Mouse (Mus musculus) lung, embryonic 14.5 days (tissue): ENCODE measurements around the gene Ubxn1. TPM values are rescaled to one million over a fixed set of nuclear protein-coding genes. Genes with fewer than 3 reads are reported as not detected.

ENCODE experiments used
- ATAC-seq: fragments of 200-750 bp; cut with Nextera tagmentation; 2 replicates; pipeline ENCODE4 v1.8.0; 2017; ENCODE audit warnings: mild to moderate bottlenecking, moderate TSS enrichment, moderate library complexity; ENCODE audit not compliant: insufficient read depth
- DNase-seq: peaks from one replicate; pipeline ENCODE4 v3.0.0-alpha.2; 2015
- H3K27ac ChIP-seq: fragments of 300-500 bp; sonication (generic); 2 replicates; pipeline ENCODE4 v1.5.1; 2014; ENCODE audit warnings: low read depth, mild to moderate bottlenecking, moderate library complexity
- H3K27me3 ChIP-seq: fragments of 300-500 bp; sonication (generic); 2 replicates; pipeline ENCODE4 v1.6.1; 2014; ENCODE audit warnings: low read length, control low read depth; ENCODE audit not compliant: insufficient read depth
- H3K36me3 ChIP-seq: fragments of 300-500 bp; sonication (generic); 2 replicates; pipeline ENCODE4 v1.6.1; 2014; ENCODE audit warnings: control low read depth; ENCODE audit not compliant: insufficient read depth
- H3K4me1 ChIP-seq: fragments of 300-500 bp; sonication (generic); 2 replicates; pipeline ENCODE4 v1.6.1; 2014; ENCODE audit warnings: antibody characterized with exemption, control low read depth; ENCODE audit not compliant: insufficient read depth
- H3K4me2 ChIP-seq: fragments of 300-500 bp; sonication (generic); 2 replicates; pipeline ENCODE4 v1.6.1; 2014; ENCODE audit warnings: mild to moderate bottlenecking
- H3K4me3 ChIP-seq: fragments of 300-500 bp; sonication (generic); 2 replicates; pipeline ENCODE4 v1.5.1; 2014; ENCODE audit warnings: low read depth, low read length
- H3K9ac ChIP-seq: fragments of 300-500 bp; sonication (generic); 2 replicates; pipeline ENCODE4 v1.6.1; 2014
- H3K9me3 ChIP-seq: fragments of 300-500 bp; sonication (generic); 2 replicates; pipeline ENCODE4 v1.6.1; 2016; ENCODE audit warnings: low read depth, low read length, control low read depth
- CTCF ChIP-seq: IDR thresholded peaks from 2 replicates; pipeline ENCODE4 v1.5.1; 2016; ENCODE audit warnings: antibody characterized with exemption, low read depth
- WGBS: fragments of 180-500 bp; shearing (Covaris S2); extraction: QIAGEN DNeasy Blood & Tissue Kit; methylation state at CpG from one replicate; pipeline ENCODE4 v1.1.7; 2014; 5-methylcytosine and 5-hydroxymethylcytosine counted together
- polyA plus RNA-seq: library from polyadenylated mRNA; unstranded; fragments of >200 nt; fragmentation: Nextera tagmentation; extraction: Ambion mirVana; gene quantifications from 2 replicates; pipeline ENCODE4 v1.2.1, GENCODE M21; 2014

The Ubxn1 gene
- polyA plus RNA-seq, 1 experiment from 2014 or later = 152 TPM

DNA sequence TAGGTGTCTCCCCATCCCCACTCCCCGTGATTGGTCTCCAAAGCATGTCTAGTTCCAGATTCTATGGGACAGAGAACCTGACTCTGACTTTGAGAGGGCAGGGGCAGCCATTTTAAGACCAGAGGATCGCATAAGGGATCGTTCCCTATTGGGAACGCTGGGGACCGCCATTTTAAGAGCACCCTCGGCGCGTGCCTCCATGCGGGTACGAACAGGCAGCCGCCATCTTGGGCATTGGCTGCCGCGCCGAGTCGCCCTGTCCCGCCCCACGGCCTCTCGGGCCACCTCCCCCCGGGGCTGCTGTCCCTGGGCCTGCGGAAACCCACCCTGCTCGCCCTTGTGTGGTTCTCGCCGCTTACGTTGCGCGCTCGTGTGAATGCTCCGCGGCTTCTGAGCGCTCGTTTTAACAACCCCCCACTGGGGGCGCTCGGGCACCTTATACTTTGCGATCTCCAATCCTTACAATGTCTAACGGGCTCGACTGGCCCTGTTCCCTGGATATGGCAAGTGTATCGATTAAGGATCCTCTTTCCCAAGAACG, 34.0 kb upstream of the Ubxn1 start, which contains the start of gene Bscl2:
Gene Bscl2 (plus strand): TSS at position 217 of the 541 bp plus-strand sequence.
- H3K4me2 ChIP-seq = peak within 1 kb of the TSS; percentile 76
- no peaks in the 10 kb centered on the region for H3K27me3 ChIP-seq
- ATAC-seq = peak; percentile 84
- peak within 1 kb of the TSS; percentile 98 for H3K27ac ChIP-seq
- H3K9me3 ChIP-seq = no peaks in the 10 kb centered on the region
- peaks cover 37% of the 10 kb centered on the region for H3K36me3 ChIP-seq
- H3K4me1 ChIP-seq = peaks cover 13% of the 10 kb centered on the region
- DNase-seq = peak; percentile 92
- WGBS = under 1% methylated on average over 38 of the region's 38 CpGs
- TF ChIP-seq CTCF = peak; percentile 63
- peak within 1 kb of the TSS; percentile 54 for H3K4me3 ChIP-seq
- H3K9ac ChIP-seq = peak within 1 kb of the TSS; percentile 59

DNA sequence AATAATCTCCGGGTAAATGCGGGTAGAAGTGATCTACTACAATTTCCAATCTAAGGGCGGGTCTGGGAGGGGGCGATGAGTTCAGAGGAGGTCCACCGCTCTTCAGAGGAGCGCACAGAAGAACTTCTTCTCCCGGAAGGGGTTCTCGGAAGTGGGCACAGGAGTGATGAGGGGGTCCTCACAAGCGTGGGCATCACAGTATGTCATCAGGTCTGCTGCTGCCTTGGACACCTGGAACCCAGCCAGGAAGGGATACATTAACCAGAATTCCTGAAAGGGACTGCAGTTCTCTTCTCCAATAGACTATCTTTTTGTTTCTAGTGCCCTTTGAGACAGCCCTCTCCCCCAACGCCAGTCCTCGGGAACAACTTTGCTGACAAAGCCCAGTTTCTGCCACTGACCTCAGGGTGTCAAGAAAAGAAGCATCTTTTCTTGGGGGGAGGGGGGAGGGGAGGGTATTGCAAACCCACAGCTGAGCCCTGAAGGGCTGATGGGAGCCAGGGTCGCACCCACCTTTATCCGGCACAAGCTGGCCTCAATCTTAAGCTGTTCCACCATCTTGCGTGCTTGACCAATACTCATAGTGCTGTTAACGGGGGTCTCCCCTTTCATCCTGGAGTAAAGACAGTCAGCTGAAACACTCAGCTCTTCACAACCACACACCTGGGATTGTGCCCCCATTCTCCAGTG, 33.1 kb upstream of the Ubxn1 start:
- Histone ChIP-seq H3K27ac (peak overlapping the region; percentile 98), H3K4me3 (peak overlapping the region; percentile 54), H3K36me3 (peaks cover 29% of the 10 kb centered on the region), H3K27me3 (no peaks in the 10 kb centered on the region), H3K4me1 (peaks cover 13% of the 10 kb centered on the region), H3K4me2 (peak overlapping the region; percentile 76), H3K9ac (peak overlapping the region; percentile 59), H3K9me3 (no peaks in the 10 kb centered on the region)
- WGBS = 16% methylated on average over 15 of the region's 15 CpGs
- peak; percentile 70 for DNase-seq
- no peak for TF ChIP-seq CTCF
- ATAC-seq = peak; percentile 28; the same call in 1 of the 2 replicates

DNA sequence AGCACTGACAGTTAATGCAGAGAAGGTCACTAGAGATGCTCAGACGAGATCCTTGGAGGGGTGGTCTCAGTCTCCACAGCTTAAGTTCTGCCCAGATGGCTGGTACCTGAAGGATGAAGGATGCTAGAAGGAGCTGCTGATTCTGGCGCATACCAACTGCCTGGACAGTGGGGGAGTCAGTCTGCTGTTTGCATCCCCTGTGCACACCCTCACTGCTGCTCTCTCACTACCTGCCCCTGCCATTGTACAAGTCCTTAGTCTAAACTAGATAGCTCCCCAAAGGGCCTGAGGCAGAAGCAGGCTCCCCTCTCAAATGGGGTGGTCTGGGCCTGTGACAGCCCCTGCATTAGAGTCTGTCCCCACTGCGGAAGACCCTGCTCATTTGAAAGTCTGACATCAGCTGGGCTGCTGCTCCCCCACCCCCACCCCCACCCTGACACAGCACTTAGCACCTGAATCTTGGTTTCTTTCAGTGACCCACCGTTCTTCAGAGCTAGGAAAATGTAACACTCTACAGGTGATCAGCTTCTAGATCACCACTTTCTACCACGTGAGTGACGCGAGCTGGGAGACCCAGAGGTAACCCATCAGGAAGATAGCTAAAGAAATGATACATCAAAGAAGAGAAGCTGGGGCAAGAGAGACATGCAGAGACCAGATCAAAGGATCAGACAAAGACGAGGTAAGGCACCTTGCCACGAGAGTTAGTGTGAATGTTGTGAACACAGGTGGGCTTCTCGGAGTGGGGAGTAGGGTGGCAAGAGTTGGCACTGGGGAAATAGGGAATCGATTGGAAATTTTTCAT, 32.0 kb upstream of the Ubxn1 start, which contains the start of gene Gng3:
Gene Gng3 (minus strand): TSS at position 92 of the 805 bp plus-strand sequence.
- peak within 1 kb of the TSS; percentile 78 for H3K4me2 ChIP-seq
- no peak for ATAC-seq
- no peaks in the 10 kb centered on the region for H3K27me3 ChIP-seq
- H3K4me3 ChIP-seq = peak within 1 kb of the TSS; percentile 54
- TF ChIP-seq CTCF = no peak
- H3K36me3 ChIP-seq = peaks cover 18% of the 10 kb centered on the region
- H3K9ac ChIP-seq = peak within 1 kb of the TSS; percentile 59
- H3K4me1 ChIP-seq = peaks cover 13% of the 10 kb centered on the region
- peak within 1 kb of the TSS; percentile 98 for H3K27ac ChIP-seq
- DNase-seq = no peak
- no peaks in the 10 kb centered on the region for H3K9me3 ChIP-seq
- 64% methylated on average over 11 of the region's 11 CpGs for WGBS

DNA sequence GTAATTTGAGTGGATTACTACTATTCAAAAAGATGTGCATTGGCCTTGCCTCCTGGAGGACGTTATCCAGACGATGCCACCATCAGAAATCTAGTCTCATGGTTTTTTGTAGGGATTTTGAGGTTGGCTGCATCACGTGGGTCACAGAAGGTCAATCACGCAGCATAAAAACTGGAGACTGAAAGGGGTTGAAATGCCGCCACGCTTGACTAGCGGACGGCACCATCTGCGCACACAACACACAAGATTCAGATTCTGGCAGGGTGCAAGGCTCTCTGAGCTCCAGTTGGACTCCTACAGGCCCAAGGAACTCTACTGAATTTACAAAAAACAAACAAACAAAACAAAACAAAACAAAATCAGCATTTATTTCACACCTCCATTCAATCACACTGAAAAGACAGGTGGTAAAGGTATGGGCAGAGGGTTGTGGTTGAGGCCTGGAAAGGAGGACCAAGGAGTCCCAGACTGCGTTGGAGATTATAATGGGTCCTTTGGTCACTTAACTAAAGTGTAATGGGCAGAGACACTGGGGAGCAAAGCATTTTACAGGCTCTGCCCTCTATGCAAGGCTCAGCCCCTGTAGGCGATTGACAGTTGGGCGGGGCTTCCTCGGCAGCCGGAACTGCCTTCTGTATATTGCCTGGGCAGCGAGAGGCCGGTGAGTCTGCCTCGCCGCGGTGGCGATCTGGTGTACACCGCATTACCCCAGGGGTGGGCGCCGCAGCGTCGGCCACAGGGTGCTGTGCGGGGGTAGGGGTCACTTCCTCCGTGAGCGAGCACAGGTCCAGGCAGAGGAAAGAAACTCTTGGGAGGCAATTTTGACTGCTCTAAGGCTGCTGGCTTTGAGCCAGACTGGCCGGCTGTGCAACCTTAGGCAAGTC, 31.1 kb upstream of the Ubxn1 start:
- WGBS = 24% methylated on average over 29 of the region's 29 CpGs

DNA sequence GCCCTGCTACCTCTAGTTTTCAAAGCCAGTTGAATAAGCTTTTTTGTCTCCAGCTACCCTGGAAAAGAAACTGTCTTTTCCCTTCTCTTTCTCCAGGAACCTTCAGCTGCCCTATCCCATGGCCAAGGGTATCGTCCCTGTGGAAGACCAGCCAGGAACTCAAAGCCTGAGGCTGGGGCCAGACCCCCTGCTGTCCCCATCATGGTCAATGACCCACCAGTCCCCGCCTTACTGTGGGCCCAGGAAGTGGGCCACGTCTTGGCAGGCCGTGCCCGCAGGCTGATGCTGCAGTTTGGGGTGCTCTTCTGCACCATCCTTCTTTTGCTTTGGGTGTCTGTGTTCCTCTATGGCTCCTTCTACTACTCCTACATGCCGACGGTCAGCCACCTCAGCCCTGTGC, 30.3 kb upstream of the Ubxn1 start:
- peak overlapping the region; percentile 61 for H3K9ac ChIP-seq
- no peaks in the 10 kb centered on the region for H3K9me3 ChIP-seq
- ATAC-seq (no peak), DNase-seq (no peak)
- peaks cover 13% of the 10 kb centered on the region; the same call in 1 of the 2 replicates for H3K36me3 ChIP-seq
- H3K4me2 ChIP-seq = peak overlapping the region; percentile 78
- 89% methylated on average over 7 of the region's 7 CpGs for WGBS
- H3K27ac ChIP-seq = no peak overlapping the region
- peaks cover 13% of the 10 kb centered on the region for H3K4me1 ChIP-seq
- H3K27me3 ChIP-seq = no peaks in the 10 kb centered on the region
- TF ChIP-seq CTCF = no peak
- peak overlapping the region; percentile 47 for H3K4me3 ChIP-seq

More for the DNA sequence above, 31.1 kb upstream of the Ubxn1 start:
- DNase-seq = peak; percentile 85
- H3K4me2 ChIP-seq = peak overlapping the region; percentile 78
- peaks cover 13% of the 10 kb centered on the region for H3K4me1 ChIP-seq
- peak; percentile 35 for ATAC-seq
- no peak overlapping the region for H3K27ac ChIP-seq
- H3K9ac ChIP-seq = peak overlapping the region; percentile 61
- H3K27me3 ChIP-seq = no peaks in the 10 kb centered on the region
- no peaks in the 10 kb centered on the region for H3K9me3 ChIP-seq
- 0 out of 2 replicates have a peak, but pooled peaks have one; percentile 7 for TF ChIP-seq CTCF
- H3K4me3 ChIP-seq = peak overlapping the region; percentile 47
- peaks cover 10% of the 10 kb centered on the region for H3K36me3 ChIP-seq

DNA sequence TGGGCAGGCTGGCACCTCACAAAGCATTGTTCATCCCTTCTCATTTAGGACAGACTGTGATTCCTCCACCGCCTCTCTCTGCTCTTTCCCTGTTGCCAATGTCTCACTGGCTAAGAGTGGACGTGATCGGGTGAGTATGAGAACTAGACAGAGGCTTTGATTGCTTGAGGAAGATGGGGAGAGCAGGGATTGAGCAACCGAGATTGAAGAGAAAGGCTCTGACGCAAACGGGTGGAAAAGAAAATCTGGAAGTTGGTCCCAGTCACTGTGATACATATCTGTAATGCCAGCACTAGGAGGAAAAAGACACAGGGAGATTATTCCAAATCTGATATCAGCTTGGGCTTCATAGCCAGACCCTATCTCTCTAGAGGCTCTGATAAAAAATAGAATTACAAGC, 28.3 kb upstream of the Ubxn1 start:
- peaks cover 32% of the 10 kb centered on the region; the same call in 1 of the 2 replicates for H3K36me3 ChIP-seq
- no peaks in the 10 kb centered on the region for H3K27me3 ChIP-seq
- no peak overlapping the region for H3K27ac ChIP-seq
- H3K4me3 ChIP-seq = no peak overlapping the region
- H3K4me2 ChIP-seq = no peak overlapping the region
- no peak overlapping the region for H3K9ac ChIP-seq
- TF ChIP-seq CTCF = no peak
- WGBS = 83% methylated on average over 6 of the region's 6 CpGs
- peaks cover 11% of the 10 kb centered on the region for H3K4me1 ChIP-seq
- no peak for ATAC-seq
- DNase-seq = no peak
- H3K9me3 ChIP-seq = no peaks in the 10 kb centered on the region
